Mouse (Mus musculus): ENCODE results near the gene Esr1.
A peak's percentile ranks its signal among the peaks of the same experiment; 100 is the strongest.

Gene Esr1

GRCm38 (mm10) chr10:4838099-4838498, 226.7 kb downstream of the Esr1 start:
- no peak for DNase-seq (ENCODE audit: low spot score)

DNA sequence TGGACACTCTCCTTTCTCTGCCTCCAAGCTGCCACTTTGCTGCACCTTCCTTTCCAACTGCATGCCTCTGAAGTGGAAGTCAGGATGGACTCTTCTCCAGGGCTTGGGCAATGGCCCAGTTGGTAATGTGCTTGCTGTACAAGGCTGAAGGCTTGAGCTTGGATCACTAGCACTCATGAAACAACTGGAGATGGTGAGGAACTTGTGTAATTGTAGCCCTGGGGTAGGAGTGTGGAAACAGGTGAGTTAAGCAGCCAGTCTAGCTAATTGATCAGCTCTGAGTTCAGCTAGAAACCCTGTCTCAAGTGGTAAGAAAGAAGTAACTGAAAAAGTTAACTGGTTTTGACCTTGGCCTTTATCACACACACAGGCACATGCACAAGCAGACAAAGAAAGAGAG, 229.6 kb downstream of the Esr1 start:
- DNase-seq (ENCODE audit: low spot score) = no peak

DNA sequence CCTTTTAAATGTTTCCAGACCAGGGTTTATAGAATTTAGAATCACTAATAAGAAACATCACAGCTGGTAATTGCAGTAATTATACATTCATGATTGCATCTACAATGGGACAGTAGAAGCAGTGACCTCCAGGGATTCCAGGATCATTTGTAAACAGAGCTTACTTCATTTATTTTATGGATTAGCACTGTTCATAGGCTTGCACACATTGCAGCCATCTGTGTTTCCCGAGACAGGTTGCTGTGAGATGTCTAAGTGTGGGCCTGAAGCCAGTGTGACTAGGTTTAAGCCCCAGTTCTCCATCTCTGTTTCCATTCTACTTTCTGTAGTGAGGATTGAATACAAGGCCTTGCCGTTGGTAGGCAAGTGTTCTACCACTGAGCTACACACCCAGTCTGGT, 236.1 kb downstream of the Esr1 start:
- DNase-seq (ENCODE audit: low spot score) = no peak

DNA sequence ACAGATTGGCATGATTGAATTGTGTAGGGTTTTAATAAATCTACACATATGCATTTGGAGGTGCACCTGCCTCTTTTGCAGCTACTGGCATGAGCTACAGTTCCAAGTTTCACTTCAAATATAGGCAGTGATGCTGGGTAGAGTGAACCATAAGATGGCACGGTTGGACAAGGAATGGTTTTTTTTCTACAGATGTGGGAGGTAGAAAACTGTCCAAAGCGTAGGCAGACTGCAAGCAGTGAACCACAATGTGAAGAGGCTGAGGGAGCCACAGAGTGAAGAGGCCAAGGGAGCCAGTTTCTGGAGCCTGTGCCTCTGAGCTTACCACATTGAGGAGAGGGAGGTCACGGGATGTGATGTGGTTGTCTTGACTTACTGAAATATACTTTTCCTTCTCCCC, 238.5 kb downstream of the Esr1 start:
- no peak for DNase-seq (ENCODE audit: low spot score)

DNA sequence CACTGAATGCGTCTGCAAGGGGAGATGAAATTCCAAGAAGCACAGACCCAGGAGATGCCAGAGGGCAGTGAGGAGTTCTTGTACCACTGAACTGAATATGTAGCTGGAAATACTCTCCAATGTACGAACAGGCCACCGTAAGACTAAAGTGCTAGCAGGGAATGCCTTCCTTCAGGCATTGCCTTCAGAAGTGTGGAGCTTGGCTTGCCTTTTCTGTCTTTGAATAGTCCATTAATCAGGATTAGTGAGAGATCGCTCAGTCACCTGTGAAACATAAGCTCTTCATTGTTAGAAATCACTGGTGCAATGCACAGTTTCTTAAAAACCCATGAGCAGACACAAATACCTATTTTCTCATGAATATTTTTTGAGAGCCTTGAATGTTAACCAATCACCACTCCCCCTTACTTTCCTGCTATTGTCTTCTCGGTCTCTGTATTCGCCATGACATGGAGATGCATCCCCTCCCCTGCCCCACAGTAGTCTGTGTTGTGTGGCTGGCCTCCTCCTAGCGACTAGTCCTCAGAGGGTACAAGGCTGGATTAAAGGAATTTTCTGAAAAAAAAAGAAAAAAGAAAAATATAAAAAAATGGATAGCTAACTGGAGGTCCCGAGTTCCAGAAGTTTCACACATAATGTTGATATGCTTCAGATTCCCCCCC, 263.8 kb downstream of the Esr1 start:
- no peak for DNase-seq (ENCODE audit: low spot score)

GRCm38 (mm10) chr10:4881391-4881790, 270.0 kb downstream of the Esr1 start:
- no peak for DNase-seq (ENCODE audit: low spot score)

- DNase-seq (ENCODE audit: low spot score) = no peak
Observed at GRCm38 (mm10) chr10:4885506-4885905, 274.1 kb downstream of the Esr1 start.

DNA sequence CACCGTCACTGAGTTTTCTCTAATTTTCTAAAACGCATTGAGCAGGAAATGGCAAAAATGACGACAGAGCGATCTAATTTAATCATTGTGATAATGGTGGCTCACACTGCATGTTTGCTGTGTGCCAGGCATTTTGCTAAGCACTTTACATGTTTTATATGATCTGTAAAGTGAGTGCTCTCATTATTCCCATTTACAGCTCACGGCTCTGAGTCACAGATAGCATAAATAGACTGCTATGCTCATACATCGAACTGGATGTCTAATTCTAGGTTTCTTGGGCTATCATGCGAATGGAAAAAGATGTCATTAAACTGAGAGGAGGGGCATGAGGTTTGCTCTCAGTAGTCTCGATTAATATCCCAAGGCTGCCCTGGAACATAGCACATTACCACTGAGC, 274.6 kb downstream of the Esr1 start:
- no peak for DNase-seq (ENCODE audit: low spot score)

- no peak for DNase-seq (ENCODE audit: low spot score)
Observed at GRCm38 (mm10) chr10:4893475-4893874, 282.1 kb downstream of the Esr1 start.

- no peak for DNase-seq (ENCODE audit: low spot score)
Observed at GRCm38 (mm10) chr10:4897789-4898188, 286.4 kb downstream of the Esr1 start.

GRCm38 (mm10) chr10:4900324-4900723, 288.9 kb downstream of the Esr1 start:
- no peak for DNase-seq (ENCODE audit: low spot score)

DNA sequence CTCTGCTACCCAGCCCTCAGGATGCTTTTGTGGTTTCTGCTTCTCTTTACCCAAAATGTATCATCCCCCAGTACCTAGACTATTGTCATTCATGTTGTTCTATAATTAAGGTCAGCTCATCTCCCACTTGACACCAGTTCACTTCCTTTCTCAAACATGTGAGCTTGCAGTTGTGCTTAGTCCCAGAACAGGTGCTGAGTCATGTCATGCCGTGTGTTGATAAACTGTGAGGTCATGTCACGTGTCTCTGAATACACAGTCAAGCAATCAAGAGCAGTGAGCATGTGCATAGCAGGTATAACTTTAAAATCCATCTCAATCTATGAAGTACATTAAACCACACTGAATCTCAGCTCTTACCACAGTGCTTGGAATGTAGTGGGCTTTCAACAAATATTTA, 297.9 kb downstream of the Esr1 start:
- no peak for DNase-seq (ENCODE audit: low spot score)

GRCm38 (mm10) chr10:4910451-4910850, 299.1 kb downstream of the Esr1 start:
- no peak for DNase-seq (ENCODE audit: low spot score)

- no peak for DNase-seq (ENCODE audit: low spot score)
Observed at GRCm38 (mm10) chr10:4919046-4919445, 307.7 kb downstream of the Esr1 start.

DNA sequence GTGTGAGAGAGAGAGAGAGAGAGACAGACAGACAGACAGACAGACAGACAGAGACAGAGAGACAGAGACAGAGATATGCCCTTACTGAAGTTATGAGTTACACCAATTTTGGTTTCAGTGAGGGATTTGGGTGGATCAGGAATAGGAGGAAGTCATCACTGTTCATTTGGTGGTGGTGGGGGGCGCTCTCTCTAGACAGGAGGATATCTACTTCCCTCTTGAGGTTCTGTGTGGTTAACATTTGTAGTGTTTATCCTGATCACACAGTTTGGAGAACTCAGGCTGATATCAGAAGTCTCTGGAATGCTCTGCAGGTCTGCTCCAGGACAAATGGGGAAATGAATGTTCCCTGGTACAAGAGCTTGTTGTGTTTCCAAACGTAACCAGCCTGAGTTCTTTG, 312.2 kb downstream of the Esr1 start:
- no peak for DNase-seq (ENCODE audit: low spot score)

DNA sequence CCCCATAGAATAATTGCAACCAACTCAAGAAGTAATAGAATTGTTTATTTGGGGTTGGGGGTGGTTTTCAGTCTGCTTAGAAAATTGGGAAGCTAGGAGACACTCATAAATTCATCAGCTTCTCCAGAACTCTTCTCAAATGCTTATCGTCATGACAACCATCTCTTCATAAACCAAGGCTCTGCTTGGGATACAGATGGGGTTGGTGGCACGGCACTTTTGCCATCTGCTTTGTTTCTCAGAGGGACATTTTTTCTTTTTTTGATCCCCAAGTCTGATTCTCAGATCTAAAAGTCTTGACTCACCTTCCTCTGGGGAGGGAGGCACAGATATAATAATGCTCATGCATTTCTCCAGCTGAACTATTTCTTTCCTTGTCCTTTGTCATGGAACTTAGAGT, 313.0 kb downstream of the Esr1 start:
- peak; percentile 45 for DNase-seq (ENCODE audit: low spot score)

DNA sequence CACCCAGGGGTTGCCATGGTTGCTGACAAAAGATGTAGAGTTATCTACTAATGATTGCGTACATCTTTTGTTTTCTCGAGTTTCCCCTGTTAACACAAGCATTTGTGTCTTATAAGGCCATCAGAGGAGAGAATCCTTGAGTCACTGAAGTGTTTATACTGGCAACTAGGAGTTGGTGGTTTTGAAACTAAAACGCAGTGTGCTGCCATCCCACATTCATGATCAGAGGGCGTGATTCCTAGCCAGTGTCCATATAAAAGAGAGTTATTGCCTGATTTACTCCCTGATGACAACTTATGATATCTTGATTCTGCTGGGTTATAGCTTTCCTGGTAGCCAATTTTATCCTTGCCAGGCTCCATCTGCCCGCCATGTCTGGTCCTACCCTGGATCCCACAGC, 331.8 kb downstream of the Esr1 start:
- DNase-seq (ENCODE audit: low spot score) = no peak

GRCm38 (mm10) chr10:4944725-4945124, 333.3 kb downstream of the Esr1 start:
- no peak for DNase-seq (ENCODE audit: low spot score)

- no peak for DNase-seq (ENCODE audit: low spot score)
Observed at GRCm38 (mm10) chr10:4965768-4966167, 354.4 kb downstream of the Esr1 start.

DNA sequence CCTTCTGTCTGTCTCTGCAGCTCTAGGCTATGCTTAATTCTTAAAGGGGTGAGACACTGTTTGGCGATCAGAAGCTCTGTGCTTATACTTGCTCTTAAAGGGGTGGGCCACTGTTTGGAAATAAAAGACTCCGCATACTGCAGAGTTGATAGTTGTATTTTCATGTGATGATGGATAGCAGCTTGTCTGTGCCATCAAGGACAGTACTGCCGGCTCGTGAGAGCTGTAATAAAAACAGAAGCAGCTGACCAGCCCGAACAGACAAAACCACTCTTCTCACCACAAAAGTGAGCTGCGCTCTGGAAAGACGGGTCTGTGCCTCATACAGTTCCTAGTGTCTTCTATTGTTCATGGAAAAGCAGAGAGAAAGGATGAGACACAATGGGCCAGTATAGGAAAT, 359.8 kb downstream of the Esr1 start:
- no peak for DNase-seq (ENCODE audit: low spot score)

GRCm38 (mm10) chr10:4971586-4971985, 360.2 kb downstream of the Esr1 start:
- no peak for DNase-seq (ENCODE audit: low spot score)

DNA sequence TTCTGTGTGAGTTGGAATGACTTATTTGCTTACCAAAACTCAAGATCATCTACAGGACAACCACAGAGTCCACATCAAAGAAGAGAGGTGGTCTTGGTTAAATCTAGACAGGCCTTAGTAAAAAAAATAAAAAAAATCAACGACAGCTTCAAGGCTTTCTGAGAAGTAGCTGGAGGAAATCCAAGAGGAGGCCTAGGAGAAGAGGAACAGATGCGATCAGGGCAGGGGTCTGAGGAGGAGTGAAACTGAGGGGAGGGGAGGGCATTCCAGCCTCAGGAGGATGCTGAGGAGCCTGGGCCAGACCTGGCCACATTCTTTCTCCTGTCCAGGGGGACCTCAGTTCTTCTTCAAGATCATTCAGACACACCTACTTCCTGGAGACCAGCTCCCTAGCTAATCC, 360.6 kb downstream of the Esr1 start:
- no peak for DNase-seq (ENCODE audit: low spot score)

GRCm38 (mm10) chr10:4974246-4974645, 362.9 kb downstream of the Esr1 start:
- DNase-seq (ENCODE audit: low spot score) = no peak

- no peak for DNase-seq (ENCODE audit: low spot score)
Observed at GRCm38 (mm10) chr10:4976557-4976956, 365.2 kb downstream of the Esr1 start.

GRCm38 (mm10) chr10:4977374-4977773, 366.0 kb downstream of the Esr1 start:
- no peak for DNase-seq (ENCODE audit: low spot score)

Data from layer of hippocampus, adult 11-12 months (tissue).